ENCODE assay signal across 20 mouse cellular contexts in genomic region chr13:109645910-109646284, GRCm38 (mm10).
A peak's percentile ranks its signal among the peaks of the same experiment; 100 is the strongest.
DNase-seq lines count a peak whose midpoint lies in the region; ATAC-seq and TF ChIP-seq lines count a peak whose summit lies in the region.
"Had no signal": no experiment of that assay in that cellular context is flagged by ENCODE, and none has a peak within 500 bp of the region (broad histone marks: within the 10 kb centered on the region; RNA-seq: fewer than 3 reads in every experiment).

No protein-coding gene starts in this region.

- intact Hi-C loops in heart, postnatal 14 days (cut with DNase I) = no loop called here

- WGBS in heart, embryonic 13.5 days = 68% methylated on average over 6 of the region's 6 CpGs
- WGBS in midbrain, embryonic 12.5 days = 57% methylated on average over 6 of the region's 6 CpGs
- 53% methylated on average over 6 of the region's 6 CpGs for WGBS in midbrain, embryonic 15.5 days
- WGBS in embryonic facial prominence, embryonic 15.5 days = 25% methylated on average over 6 of the region's 6 CpGs
- WGBS in liver, embryonic 16.5 days (ENCODE audit: insufficient replicate concordance) = 56% methylated on average over 6 of the region's 6 CpGs
- 92% methylated on average over 6 of the region's 6 CpGs for WGBS in kidney, adult 2 months

- H3K27ac ChIP-seq in heart, embryonic 13.5 days (replicated peaks) = no peak overlapping the region
- H3K27ac ChIP-seq in midbrain, embryonic 12.5 days (replicated peaks) = no peak overlapping the region
- no peak overlapping the region for H3K27ac ChIP-seq in midbrain, embryonic 15.5 days
- H3K27ac ChIP-seq in embryonic facial prominence, embryonic 15.5 days (replicated peaks) = no peak overlapping the region
- peak overlapping the region; percentile 76 for H3K27ac ChIP-seq in liver, embryonic 16.5 days (ENCODE audit: low read length)
- no peak overlapping the region for H3K27ac ChIP-seq in kidney, adult 2 months (ENCODE audit: insufficient read depth, low read depth, low read length)
- H3K27ac ChIP-seq: intestine, embryonic 15.5 days; kidney, postnatal 0 days; layer of hippocampus, adult 2 months had no signal

- H3K4me1 ChIP-seq in heart, embryonic 13.5 days = peaks cover 78% of the 10 kb centered on the region
- H3K4me1 ChIP-seq in midbrain, embryonic 12.5 days = no peaks in the 10 kb centered on the region; the same call in 1 of the 2 replicates
- H3K4me1 ChIP-seq in midbrain, embryonic 15.5 days = peaks cover 11% of the 10 kb centered on the region; the same call in 1 of the 2 replicates
- H3K4me1 ChIP-seq in embryonic facial prominence, embryonic 15.5 days = peaks cover 12% of the 10 kb centered on the region
- peaks cover 61% of the 10 kb centered on the region for H3K4me1 ChIP-seq in liver, embryonic 16.5 days (ENCODE audit: control insufficient read depth, low read depth, low read length)
- no peaks in the 10 kb centered on the region for H3K4me1 ChIP-seq in kidney, adult 2 months (ENCODE audit: control insufficient read depth, insufficient read depth, low read length)
- H3K4me1 ChIP-seq: intestine, embryonic 15.5 days had no signal

- DNase-seq in heart, postnatal 14 days = no peak
- no peak for DNase-seq in kidney, adult 9 months
- DNase-seq in kidney, adult 2 months = no peak
- DNase-seq: adrenal gland, postnatal 25 days; cerebellum, adult 2 months; lung, postnatal 14 days; thymus, postnatal 25 days had no signal

- H3K27me3 ChIP-seq in heart, embryonic 13.5 days (replicated peaks) = no peaks in the 10 kb centered on the region
- no peaks in the 10 kb centered on the region for H3K27me3 ChIP-seq in midbrain, embryonic 12.5 days
- no peaks in the 10 kb centered on the region for H3K27me3 ChIP-seq in midbrain, embryonic 15.5 days (replicated peaks)
- peaks cover 2% of the 10 kb centered on the region; the same call in 1 of the 2 replicates for H3K27me3 ChIP-seq in embryonic facial prominence, embryonic 15.5 days
- no peaks in the 10 kb centered on the region for H3K27me3 ChIP-seq in liver, embryonic 16.5 days (ENCODE audit: control insufficient read depth, insufficient read depth, low read depth, low read length)
- H3K27me3 ChIP-seq in kidney, adult 2 months (replicated peaks; ENCODE audit: control insufficient read depth, insufficient read depth, low read length) = no peaks in the 10 kb centered on the region
- H3K27me3 ChIP-seq: intestine, embryonic 15.5 days; megakaryocyte, embryonic 14.5 days; neural tube, embryonic 12.5 days; Patski had no signal

- no peaks in the 10 kb centered on the region for H3K36me3 ChIP-seq in heart, embryonic 13.5 days
- H3K36me3 ChIP-seq in midbrain, embryonic 12.5 days = no peaks in the 10 kb centered on the region
- H3K36me3 ChIP-seq in midbrain, embryonic 15.5 days (replicated peaks) = no peaks in the 10 kb centered on the region
- no peaks in the 10 kb centered on the region for H3K36me3 ChIP-seq in embryonic facial prominence, embryonic 15.5 days
- H3K36me3 ChIP-seq in liver, embryonic 16.5 days (ENCODE audit: control insufficient read depth, insufficient read depth) = no peaks in the 10 kb centered on the region
- no peaks in the 10 kb centered on the region for H3K36me3 ChIP-seq in kidney, adult 2 months (ENCODE audit: control insufficient read depth, insufficient read depth, low read length)
- H3K36me3 ChIP-seq: intestine, embryonic 15.5 days; neural tube, embryonic 12.5 days had no signal

- peak overlapping the region; percentile 49 for H3K4me2 ChIP-seq in heart, embryonic 13.5 days
- no peak overlapping the region for H3K4me2 ChIP-seq in midbrain, embryonic 12.5 days (replicated peaks)
- H3K4me2 ChIP-seq in midbrain, embryonic 15.5 days = no peak overlapping the region
- H3K4me2 ChIP-seq in embryonic facial prominence, embryonic 15.5 days (replicated peaks) = 0 out of 2 replicates have a peak overlapping the region, but pooled peaks have one; percentile 17
- peak overlapping the region; percentile 51 for H3K4me2 ChIP-seq in liver, embryonic 16.5 days (ENCODE audit: low read depth, low read length)
- H3K4me2 ChIP-seq: intestine, embryonic 15.5 days; neural tube, embryonic 12.5 days had no signal

- H3K9ac ChIP-seq in heart, embryonic 13.5 days = 0 out of 2 replicates have a peak overlapping the region, but pooled peaks have one; percentile 25
- H3K9ac ChIP-seq in midbrain, embryonic 12.5 days (replicated peaks) = no peak overlapping the region
- H3K9ac ChIP-seq in midbrain, embryonic 15.5 days = no peak overlapping the region
- H3K9ac ChIP-seq in embryonic facial prominence, embryonic 15.5 days = no peak overlapping the region
- H3K9ac ChIP-seq in liver, embryonic 16.5 days (ENCODE audit: low read depth, low read length) = peak overlapping the region; percentile 36
- H3K9ac ChIP-seq: intestine, embryonic 15.5 days; neural tube, embryonic 12.5 days had no signal

- ATAC-seq in heart, embryonic 13.5 days (ENCODE audit: extremely low read depth, insufficient number of reproducible peaks, low FRiP score, low TSS enrichment) = no peak
- peak; percentile 41; the same call in 1 of the 2 replicates for ATAC-seq in midbrain, embryonic 12.5 days (ENCODE audit: low FRiP score, low read depth)
- no peak for ATAC-seq in midbrain, embryonic 15.5 days (replicated peaks)
- no peak for ATAC-seq in embryonic facial prominence, embryonic 15.5 days (ENCODE audit: insufficient number of reproducible peaks, low FRiP score, low TSS enrichment, low read depth)
- ATAC-seq in liver, embryonic 16.5 days (ENCODE audit: low read depth) = no peak
- ATAC-seq: activated CD4-positive, CD25-positive, alpha-beta regulatory T cell, adult 4 months; forebrain, embryonic 16.5 days; intestine, embryonic 15.5 days; Patski had no signal

- TF ChIP-seq CTCF in kidney, adult 2 months (conservative IDR thresholded peaks at IDR 0.05; ENCODE audit: insufficient read depth, insufficient read length, low read depth, low read length) = no peak

- H3K4me3 ChIP-seq in heart, embryonic 13.5 days = peak overlapping the region; percentile 13; the same call in 1 of the 2 replicates
- H3K4me3 ChIP-seq in midbrain, embryonic 12.5 days = no peak overlapping the region
- H3K4me3 ChIP-seq in midbrain, embryonic 15.5 days = no peak overlapping the region
- H3K4me3 ChIP-seq in embryonic facial prominence, embryonic 15.5 days (replicated peaks) = 0 out of 2 replicates have a peak overlapping the region, but pooled peaks have one; percentile 1
- peak overlapping the region; percentile 23 for H3K4me3 ChIP-seq in liver, embryonic 16.5 days (ENCODE audit: low read depth, low read length)
- no peak overlapping the region for H3K4me3 ChIP-seq in kidney, adult 2 months (ENCODE audit: insufficient read depth, low read depth, low read length)
- H3K4me3 ChIP-seq: intestine, embryonic 15.5 days; layer of hippocampus, adult 2 months; neural tube, embryonic 12.5 days had no signal

- TF ChIP-seq POLR2A in kidney, adult 2 months (IDR thresholded peaks at IDR 0.05; ENCODE audit: low read depth, low read length) = no peak

- no peaks in the 10 kb centered on the region for H3K9me3 ChIP-seq in heart, embryonic 13.5 days
- no peaks in the 10 kb centered on the region for H3K9me3 ChIP-seq in midbrain, embryonic 12.5 days
- H3K9me3 ChIP-seq in midbrain, embryonic 15.5 days = no peaks in the 10 kb centered on the region
- H3K9me3 ChIP-seq in embryonic facial prominence, embryonic 15.5 days (replicated peaks) = no peaks in the 10 kb centered on the region
- H3K9me3 ChIP-seq in liver, embryonic 16.5 days (replicated peaks; ENCODE audit: control insufficient read depth, low read length) = no peaks in the 10 kb centered on the region
- H3K9me3 ChIP-seq: intestine, embryonic 15.5 days; megakaryocyte, embryonic 14.5 days; neural tube, embryonic 12.5 days had no signal

Comparison
In these comparisons a context has a peak if more than half of its experiments do, and no peak if none do; other contexts are left out.
1. H3K4me2 ChIP-seq: peak in heart, embryonic 13.5 days (single experiment), embryonic facial prominence, embryonic 15.5 days (single experiment) and liver, embryonic 16.5 days (single experiment); none in midbrain, embryonic 12.5 days (single experiment) and midbrain, embryonic 15.5 days (single experiment).
2. H3K4me3 ChIP-seq: peak in heart, embryonic 13.5 days (single experiment), embryonic facial prominence, embryonic 15.5 days (single experiment) and liver, embryonic 16.5 days (single experiment); none in midbrain, embryonic 12.5 days (single experiment), midbrain, embryonic 15.5 days (single experiment) and kidney, adult 2 months (single experiment).
3. H3K9ac ChIP-seq: peak in heart, embryonic 13.5 days (single experiment) and liver, embryonic 16.5 days (single experiment); none in midbrain, embryonic 12.5 days (single experiment), midbrain, embryonic 15.5 days (single experiment) and embryonic facial prominence, embryonic 15.5 days (single experiment).